Mouse (Mus musculus): ENCODE results near the gene 4930556J24Rik. TPM values are rescaled to one million over a fixed set of nuclear protein-coding genes. Genes with fewer than 3 reads are reported as not detected.
"Not testable (repeated sequence)": the region's sequence is repeated elsewhere in the genome, so short reads cannot be mapped to it uniquely, and the experiment has no call there.

4930556J24Rik gene
- total RNA-seq, 2 experiments from 2014 or later = not detected

GRCm38 (mm10) chr11:3921281-3921850, 55.2 kb downstream of the 4930556J24Rik start:
- peak; percentile 41 for DNase-seq

GRCm38 (mm10) chr11:3920476-3920875, 56.1 kb downstream of the 4930556J24Rik start:
- no peak for DNase-seq

GRCm38 (mm10) chr11:3918738-3919137, 57.8 kb downstream of the 4930556J24Rik start:
- no peak for DNase-seq

- peak; percentile 89 for DNase-seq
Observed at GRCm38 (mm10) chr11:3914109-3914840, 62.3 kb downstream of the 4930556J24Rik start, which contains the start of gene Slc35e4. Slc35e4 (minus strand) TSS chr11:3914664.

DNA sequence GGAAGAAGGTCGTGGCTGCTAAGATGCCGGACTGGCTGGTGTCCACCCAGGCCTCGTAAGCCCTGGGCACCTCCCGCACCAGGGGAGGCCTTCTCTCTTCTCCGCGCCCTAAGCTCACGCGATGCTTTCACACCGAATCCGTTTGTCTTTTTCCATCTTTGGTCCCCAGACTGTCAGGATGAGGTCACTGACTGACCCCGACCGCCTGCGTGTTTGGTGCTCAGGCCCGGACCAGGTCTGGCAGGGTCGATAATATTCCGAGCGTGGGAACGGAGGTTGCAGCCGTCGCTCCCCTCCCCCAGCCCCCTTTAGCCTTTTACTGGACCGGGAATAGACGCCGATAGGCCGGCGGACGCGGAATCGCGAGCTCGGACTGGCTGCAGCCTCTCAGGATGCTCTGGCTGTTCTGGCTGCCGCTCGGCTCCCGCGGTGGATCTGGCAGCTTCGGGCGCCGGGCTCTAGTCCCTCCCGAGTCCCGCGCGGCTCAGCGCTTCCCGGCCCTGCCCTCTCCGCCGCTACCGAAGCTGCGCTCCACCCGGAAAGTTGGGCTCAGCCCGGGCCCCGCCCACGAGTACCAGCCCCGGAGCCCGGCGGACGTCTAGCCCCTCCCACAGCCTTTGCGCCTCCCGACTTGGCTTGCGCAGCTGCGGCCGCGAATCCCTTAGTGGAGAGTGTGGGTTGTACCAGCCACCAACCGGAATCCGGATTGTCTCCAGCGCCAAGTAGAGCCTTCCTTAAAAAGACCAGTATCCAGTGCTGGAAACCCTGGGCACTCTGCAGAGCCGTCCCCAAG, 63.1 kb downstream of the 4930556J24Rik start:
- peak; percentile 91 for DNase-seq

GRCm38 (mm10) chr11:3912875-3913271, 63.7 kb downstream of the 4930556J24Rik start:
- DNase-seq = peak; percentile 30

- DNase-seq = peak; percentile 32
Observed at GRCm38 (mm10) chr11:3912100-3912874, 64.3 kb downstream of the 4930556J24Rik start.

DNA sequence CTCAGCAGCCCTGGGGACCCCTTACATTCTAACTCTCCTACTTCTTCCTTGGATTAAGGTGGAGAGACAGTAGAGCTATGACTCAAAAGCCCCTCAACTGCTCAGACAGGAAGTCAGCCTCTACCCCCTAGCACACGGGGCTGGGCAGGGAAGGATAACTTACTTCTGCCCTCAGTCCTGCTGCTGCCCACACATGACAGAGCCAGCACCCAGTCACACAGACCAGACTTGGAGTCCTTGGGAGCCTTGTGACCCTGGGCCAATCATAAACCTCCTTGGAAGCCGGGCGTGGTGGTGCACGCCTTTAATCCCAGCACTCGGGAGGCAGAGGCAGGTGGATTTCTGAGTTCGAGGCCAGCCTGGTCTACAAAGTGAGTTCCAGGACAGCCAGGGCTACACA, 65.1 kb downstream of the 4930556J24Rik start:
- DNase-seq = not testable (repeated sequence)

GRCm38 (mm10) chr11:3910513-3911310, 65.9 kb downstream of the 4930556J24Rik start:
- DNase-seq = no peak

DNA sequence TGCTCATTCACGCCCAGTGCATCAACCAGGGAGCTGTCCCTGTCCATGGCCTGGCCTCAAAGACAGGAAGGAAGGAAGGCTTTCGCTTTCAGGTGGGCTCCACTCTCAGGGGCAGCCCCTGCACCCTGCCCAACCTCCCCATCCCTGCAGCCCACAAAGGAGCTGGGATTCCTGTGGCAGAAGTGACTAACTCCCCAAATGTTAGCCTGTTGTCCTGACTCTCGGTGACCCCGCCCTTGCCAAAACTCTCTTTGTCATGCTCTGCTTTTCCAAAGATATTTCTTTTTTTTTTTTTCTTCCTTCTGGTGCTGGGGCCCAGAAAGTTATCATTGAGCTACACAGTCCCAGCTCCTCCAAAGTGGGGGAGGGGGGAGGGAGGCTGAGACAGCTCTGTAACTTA, 67.3 kb downstream of the 4930556J24Rik start:
- DNase-seq = no peak

GRCm38 (mm10) chr11:3905446-3905845, 71.1 kb downstream of the 4930556J24Rik start:
- no peak for DNase-seq

- DNase-seq = no peak
Observed at GRCm38 (mm10) chr11:3904673-3905072, 71.9 kb downstream of the 4930556J24Rik start.

DNA sequence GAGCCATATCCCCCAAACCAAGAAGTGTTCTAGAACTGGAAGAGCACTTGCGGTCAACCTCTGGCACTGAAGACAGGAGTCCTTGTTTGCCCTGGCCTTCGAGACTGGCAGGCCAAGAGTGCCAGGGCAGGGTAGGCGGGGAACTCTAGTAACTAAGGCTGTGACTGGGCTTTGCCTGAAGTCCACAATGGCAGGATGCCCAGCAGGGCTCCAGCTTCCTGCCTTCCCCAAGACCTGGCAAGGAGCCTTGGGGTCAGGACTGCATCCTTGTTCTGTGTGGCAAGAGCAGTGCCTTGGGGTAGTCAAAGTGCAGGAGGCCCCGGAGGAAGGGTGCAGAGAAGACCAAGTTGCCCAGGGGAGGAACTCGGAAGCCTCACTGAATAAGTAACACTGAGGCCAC, 73.5 kb downstream of the 4930556J24Rik start:
- DNase-seq = peak; percentile 71

DNA sequence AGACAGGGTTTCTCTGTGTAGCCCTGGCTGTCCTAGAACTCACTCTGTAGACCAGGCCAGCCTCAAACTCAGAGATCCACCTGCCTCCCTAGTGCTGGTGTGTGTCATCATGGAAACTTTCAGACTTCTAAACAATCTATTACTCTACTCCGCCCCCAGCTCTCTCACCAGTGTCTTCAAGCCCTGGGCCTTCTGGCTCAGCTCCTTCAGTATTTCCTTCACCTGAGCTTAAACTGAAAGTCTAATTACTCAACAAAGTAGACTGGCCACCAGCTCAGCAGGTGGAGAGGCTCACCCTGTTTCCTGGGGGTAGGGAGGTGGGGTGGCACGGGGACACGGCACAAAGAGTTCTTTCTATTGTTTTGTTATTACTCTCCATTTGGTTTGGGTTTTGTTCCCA, 74.1 kb downstream of the 4930556J24Rik start:
- no peak for DNase-seq

- DNase-seq = no peak
Observed at GRCm38 (mm10) chr11:3900296-3900695, 76.3 kb downstream of the 4930556J24Rik start.

GRCm38 (mm10) chr11:3895933-3896332, 80.6 kb downstream of the 4930556J24Rik start:
- DNase-seq = no peak

GRCm38 (mm10) chr11:3895458-3895857, 81.1 kb downstream of the 4930556J24Rik start:
- DNase-seq = no peak

DNA sequence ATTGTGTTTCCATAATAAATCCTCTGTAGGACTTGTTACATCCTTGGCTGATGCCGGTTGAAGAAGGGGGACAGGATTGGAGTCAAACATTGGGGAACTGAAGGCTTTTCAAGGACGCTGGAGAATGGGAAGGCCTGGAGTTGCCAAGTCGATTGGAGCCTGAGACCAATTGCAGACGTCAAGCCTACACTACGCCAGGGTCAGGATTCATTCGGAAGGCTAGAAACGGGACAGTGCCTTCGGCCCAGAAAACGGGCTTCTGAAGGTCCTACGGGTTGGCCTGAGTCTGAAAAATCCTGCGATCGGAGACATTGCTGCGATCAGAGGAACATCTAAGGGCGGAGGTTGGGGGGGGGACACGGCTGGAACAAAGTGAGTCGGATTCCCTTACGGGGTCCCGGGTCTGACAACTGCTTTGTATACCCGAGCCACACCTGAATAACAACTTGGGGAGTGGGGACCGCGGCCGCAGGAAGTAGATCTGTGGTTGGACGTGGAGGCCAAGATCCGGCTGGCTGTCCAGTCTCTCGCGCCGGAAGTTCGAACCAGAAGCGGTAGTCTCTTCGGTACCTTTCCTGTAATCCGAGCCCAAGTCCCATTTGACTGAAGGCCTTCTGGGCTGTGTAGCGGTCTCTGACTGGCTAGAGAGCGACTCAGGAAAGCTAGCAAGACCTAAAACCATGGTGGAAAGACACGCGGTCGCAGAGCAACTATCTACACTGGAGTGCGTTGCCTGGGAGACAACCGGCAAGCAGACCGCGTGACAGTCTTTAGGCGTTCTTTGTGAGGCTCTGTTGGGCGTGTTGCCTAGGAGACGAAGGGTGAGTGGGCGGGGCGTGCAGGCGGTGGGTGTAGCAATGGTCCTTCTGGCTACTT, 81.9 kb downstream of the 4930556J24Rik start, which contains the start of the genes 4921536K21Rik and Dusp18:
TSS of gene 4921536K21Rik (minus strand) at position 693 of the 876 bp plus-strand sequence.
TSS of gene Dusp18 (plus strand) at position 835 of the 876 bp plus-strand sequence.
- peak; percentile 95 for DNase-seq

DNA sequence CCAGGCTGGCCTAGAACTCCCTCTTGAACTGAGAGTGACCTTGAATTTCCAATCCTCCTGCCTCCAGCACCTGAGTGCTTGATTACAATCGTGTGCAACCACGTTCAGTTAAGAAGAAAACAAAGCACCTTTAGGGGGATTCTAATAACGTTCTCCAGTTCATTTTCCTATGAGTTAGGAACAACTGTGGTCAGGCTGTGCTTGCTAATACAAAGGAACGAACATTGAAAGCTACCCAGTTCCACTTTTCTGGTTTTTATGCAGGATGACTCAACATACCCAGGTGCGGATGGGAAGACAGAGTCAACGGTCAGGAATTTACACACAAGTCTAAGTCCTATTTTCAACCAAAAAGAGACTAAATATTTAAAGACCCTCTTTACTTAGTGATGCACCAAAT, 82.6 kb downstream of the 4930556J24Rik start:
- DNase-seq = no peak
